Mouse (Mus musculus): ENCODE measurements around the gene Med19. TPM values are rescaled to one million over a fixed set of nuclear protein-coding genes. Genes with fewer than 3 reads are reported as not detected.

Med19 gene
- polyA plus RNA-seq, 1 experiment from 2014 or later: 64.5 TPM

DNA sequence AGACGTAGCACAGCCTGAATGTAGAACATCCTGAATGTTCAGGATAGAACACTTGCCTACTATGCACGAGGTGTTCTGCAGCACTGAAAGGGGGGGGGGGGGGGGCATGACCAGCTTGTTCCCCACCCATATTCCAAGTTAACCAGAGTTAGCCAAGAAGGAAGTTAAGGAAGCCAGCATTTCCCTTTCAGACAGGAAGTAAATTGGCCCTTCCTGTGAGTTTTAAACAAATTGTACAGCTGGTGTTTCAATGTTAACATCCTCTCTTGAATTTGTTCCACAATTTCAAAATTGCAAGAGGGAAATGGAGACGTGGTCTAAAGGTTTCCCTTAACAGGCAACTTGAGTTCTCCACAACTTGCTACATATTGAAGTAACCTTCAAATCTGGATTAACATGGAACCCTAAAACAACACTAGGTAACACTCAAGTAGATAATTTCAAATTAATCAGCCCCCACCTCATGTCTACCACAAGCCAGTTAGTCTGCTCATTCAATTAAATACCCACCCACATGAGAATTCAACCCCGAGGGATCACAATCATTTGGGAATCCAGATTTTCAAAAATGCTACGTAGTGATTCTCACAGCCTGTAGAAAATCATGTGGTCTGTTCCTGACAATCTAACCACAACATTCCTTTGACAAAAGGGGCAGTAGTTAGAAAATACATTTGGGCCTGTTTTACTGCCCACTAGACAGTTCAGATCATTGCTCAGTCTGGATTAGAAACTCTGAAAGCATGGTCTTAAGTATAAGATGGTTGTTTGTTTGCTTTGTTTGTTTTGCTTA is 39.6 kb upstream of the Med19 start:
- 66% methylated on average over 5 of the region's 5 CpGs for WGBS
- no peaks in the 10 kb centered on the region for H3K27me3 ChIP-seq (ENCODE audit: control insufficient read depth, insufficient read depth, low read length)
- no peak overlapping the region for H3K4me3 ChIP-seq (ENCODE audit: low read depth, low read length)
- H3K36me3 ChIP-seq (ENCODE audit: control insufficient read depth, insufficient read depth, low read length): no peaks in the 10 kb centered on the region; the same call in 1 of the 2 replicates
- peaks cover 36% of the 10 kb centered on the region; the same call in 1 of the 2 replicates for H3K4me1 ChIP-seq (ENCODE audit: control insufficient read depth, insufficient read depth, low read length)
- H3K9me3 ChIP-seq (ENCODE audit: control insufficient read depth, low read length): no peaks in the 10 kb centered on the region
- H3K27ac ChIP-seq (ENCODE audit: low read depth, low read length): no peak overlapping the region
- no peak for ATAC-seq (ENCODE audit: low read depth)
- no peak overlapping the region for H3K9ac ChIP-seq (replicated peaks; ENCODE audit: low read depth, low read length)
- no peak overlapping the region for H3K4me2 ChIP-seq (ENCODE audit: low read depth, low read length)

DNA sequence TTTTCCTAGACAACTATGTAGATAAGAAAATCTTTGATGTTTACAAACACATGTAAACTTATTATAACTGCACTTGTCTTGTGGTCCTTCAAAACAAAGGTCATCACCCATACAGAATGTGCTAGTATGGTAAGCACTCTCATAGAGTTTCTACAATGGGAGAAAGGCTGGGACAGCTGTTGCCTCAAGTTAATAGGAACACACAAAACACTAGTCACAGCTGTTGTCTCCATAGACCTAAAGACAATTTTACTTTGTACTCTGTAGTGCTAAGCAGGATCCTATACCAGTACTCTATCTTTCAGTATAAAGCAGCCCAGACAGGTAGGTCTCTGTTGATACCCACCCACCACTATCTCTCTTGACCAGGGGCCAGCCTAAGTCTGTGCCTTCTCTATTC is 37.4 kb upstream of the Med19 start:
- Histone ChIP-seq H3K9ac (replicated peaks; ENCODE audit: low read depth, low read length) (no peak overlapping the region), H3K27ac (ENCODE audit: low read depth, low read length) (no peak overlapping the region), H3K4me1 (ENCODE audit: control insufficient read depth, insufficient read depth, low read length) (peaks cover 26% of the 10 kb centered on the region), H3K36me3 (ENCODE audit: control insufficient read depth, insufficient read depth, low read length) (no peaks in the 10 kb centered on the region; the same call in 1 of the 2 replicates), H3K4me2 (ENCODE audit: low read depth, low read length) (no peak overlapping the region), H3K9me3 (ENCODE audit: control insufficient read depth, low read length) (no peaks in the 10 kb centered on the region), H3K27me3 (ENCODE audit: control insufficient read depth, insufficient read depth, low read length) (no peaks in the 10 kb centered on the region), H3K4me3 (ENCODE audit: low read depth, low read length) (no peak overlapping the region)
- no peak for ATAC-seq (ENCODE audit: low read depth)

DNA sequence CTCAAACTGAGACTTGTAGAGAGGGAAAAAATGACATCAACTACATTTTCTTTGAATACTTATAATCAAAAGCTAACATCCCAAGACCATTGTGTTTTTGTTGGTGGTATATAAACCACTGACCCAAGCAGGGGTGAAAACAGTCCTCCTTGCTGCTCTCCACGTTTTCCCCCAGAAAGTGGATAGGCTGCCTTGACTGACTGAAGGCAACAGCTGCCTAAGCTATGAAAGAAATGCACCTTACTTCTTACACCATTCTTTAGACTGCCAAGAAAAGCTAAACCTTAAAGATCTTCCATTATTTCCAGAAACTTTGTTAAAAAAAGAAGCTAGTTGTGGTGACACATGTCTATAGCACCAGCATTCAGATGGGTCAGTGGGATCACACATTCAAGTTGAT is 32.1 kb upstream of the Med19 start:
- 79% methylated on average over 1 of the region's 1 CpGs for WGBS
- Histone ChIP-seq H3K9ac (replicated peaks; ENCODE audit: low read depth, low read length) (no peak overlapping the region), H3K27ac (ENCODE audit: low read depth, low read length) (no peak overlapping the region), H3K4me1 (ENCODE audit: control insufficient read depth, insufficient read depth, low read length) (peaks cover 17% of the 10 kb centered on the region), H3K27me3 (ENCODE audit: control insufficient read depth, insufficient read depth, low read length) (no peaks in the 10 kb centered on the region), H3K9me3 (ENCODE audit: control insufficient read depth, low read length) (no peaks in the 10 kb centered on the region), H3K4me3 (ENCODE audit: low read depth, low read length) (no peak overlapping the region), H3K4me2 (ENCODE audit: low read depth, low read length) (0 out of 2 replicates have a peak overlapping the region, but pooled peaks have one; percentile 80), H3K36me3 (ENCODE audit: control insufficient read depth, insufficient read depth, low read length) (no peaks in the 10 kb centered on the region)
- ATAC-seq (ENCODE audit: low read depth): no peak

DNA sequence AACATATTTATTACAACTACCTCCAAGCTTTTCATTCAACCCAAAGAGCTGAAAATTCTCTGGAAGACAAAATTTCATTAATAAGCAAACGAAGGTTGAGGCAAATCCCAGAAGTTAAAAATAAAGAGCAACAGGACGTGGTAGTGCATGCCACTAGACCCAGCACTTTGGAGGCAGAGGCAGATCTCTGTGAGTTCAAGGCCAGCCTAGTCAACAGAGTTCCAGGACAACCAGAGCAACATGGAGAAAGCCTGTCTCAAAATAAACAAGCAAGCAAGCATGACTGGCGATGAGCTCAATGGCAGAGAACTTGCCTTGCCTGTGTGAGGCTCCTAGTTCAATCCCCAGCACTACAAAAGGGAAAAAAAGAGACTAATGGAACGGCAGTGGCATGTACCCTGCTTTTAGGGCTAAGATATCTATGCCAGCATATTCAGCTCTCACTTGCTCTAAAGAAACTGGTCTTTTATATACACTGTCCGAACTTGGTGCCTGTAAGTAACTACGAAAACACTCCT is 31.1 kb upstream of the Med19 start:
- WGBS: 90% methylated on average over 6 of the region's 6 CpGs
- no peaks in the 10 kb centered on the region for H3K9me3 ChIP-seq (ENCODE audit: control insufficient read depth, low read length)
- H3K9ac ChIP-seq (replicated peaks; ENCODE audit: low read depth, low read length): no peak overlapping the region
- H3K4me3 ChIP-seq (ENCODE audit: low read depth, low read length): peak overlapping the region; percentile 64
- no peaks in the 10 kb centered on the region for H3K27me3 ChIP-seq (ENCODE audit: control insufficient read depth, insufficient read depth, low read length)
- peak overlapping the region; percentile 80 for H3K4me2 ChIP-seq (ENCODE audit: low read depth, low read length)
- H3K36me3 ChIP-seq (ENCODE audit: control insufficient read depth, insufficient read depth, low read length): no peaks in the 10 kb centered on the region
- no peak overlapping the region for H3K27ac ChIP-seq (ENCODE audit: low read depth, low read length)
- peaks cover 17% of the 10 kb centered on the region for H3K4me1 ChIP-seq (ENCODE audit: control insufficient read depth, insufficient read depth, low read length)
- ATAC-seq (ENCODE audit: low read depth): no peak

DNA sequence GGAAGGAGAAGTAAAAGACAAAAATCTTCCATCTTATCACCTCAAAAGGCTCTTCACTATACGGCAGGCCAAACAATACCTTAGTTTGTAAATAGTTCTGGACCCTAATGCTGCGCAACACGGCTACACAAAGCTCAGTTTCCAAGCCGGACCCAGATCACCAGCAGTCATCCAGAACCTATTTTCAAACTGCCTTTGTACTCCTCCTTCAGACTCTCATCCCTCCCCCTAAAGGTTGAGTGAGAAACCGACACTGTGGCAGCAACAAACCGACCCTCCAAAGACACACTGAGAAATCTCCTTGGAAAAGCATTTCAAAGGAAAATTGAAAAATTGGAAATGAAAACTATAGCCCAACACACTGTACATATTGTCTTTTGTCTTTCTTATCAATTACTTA is 29.8 kb upstream of the Med19 start:
- ATAC-seq (ENCODE audit: low read depth): peak; percentile 56
- Histone ChIP-seq H3K9ac (replicated peaks; ENCODE audit: low read depth, low read length) (peak overlapping the region; percentile 60), H3K27ac (ENCODE audit: low read depth, low read length) (no peak overlapping the region), H3K4me2 (ENCODE audit: low read depth, low read length) (peak overlapping the region; percentile 80), H3K27me3 (ENCODE audit: control insufficient read depth, insufficient read depth, low read length) (no peaks in the 10 kb centered on the region), H3K36me3 (ENCODE audit: control insufficient read depth, insufficient read depth, low read length) (no peaks in the 10 kb centered on the region), H3K4me1 (ENCODE audit: control insufficient read depth, insufficient read depth, low read length) (peaks cover 17% of the 10 kb centered on the region), H3K9me3 (ENCODE audit: control insufficient read depth, low read length) (no peaks in the 10 kb centered on the region), H3K4me3 (ENCODE audit: low read depth, low read length) (peak overlapping the region; percentile 64)
- 20% methylated on average over 6 of the region's 6 CpGs for WGBS

DNA sequence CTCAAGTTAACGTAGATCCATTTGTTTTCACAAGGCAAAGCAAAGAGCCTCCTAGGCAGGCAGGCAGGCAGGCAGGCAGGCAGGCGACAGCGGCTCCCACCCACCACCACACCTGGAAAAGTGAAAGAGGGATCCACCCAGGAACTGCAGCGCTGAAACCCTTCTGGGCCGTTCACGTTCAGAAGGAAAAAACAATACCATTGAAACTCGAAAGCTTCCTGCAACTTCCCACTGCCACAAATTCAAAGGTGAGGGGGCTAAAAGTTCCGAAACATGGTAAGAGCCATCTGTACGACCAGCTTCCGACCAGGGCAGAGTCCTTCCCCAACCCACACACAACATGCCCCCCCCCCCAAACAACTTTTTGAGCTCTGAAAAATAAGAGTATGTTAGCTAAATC is 28.5 kb upstream of the Med19 start:
- ATAC-seq (ENCODE audit: low read depth): no peak
- peak overlapping the region; percentile 16; the same call in 1 of the 2 replicates for H3K27ac ChIP-seq (ENCODE audit: low read depth, low read length)

DNA sequence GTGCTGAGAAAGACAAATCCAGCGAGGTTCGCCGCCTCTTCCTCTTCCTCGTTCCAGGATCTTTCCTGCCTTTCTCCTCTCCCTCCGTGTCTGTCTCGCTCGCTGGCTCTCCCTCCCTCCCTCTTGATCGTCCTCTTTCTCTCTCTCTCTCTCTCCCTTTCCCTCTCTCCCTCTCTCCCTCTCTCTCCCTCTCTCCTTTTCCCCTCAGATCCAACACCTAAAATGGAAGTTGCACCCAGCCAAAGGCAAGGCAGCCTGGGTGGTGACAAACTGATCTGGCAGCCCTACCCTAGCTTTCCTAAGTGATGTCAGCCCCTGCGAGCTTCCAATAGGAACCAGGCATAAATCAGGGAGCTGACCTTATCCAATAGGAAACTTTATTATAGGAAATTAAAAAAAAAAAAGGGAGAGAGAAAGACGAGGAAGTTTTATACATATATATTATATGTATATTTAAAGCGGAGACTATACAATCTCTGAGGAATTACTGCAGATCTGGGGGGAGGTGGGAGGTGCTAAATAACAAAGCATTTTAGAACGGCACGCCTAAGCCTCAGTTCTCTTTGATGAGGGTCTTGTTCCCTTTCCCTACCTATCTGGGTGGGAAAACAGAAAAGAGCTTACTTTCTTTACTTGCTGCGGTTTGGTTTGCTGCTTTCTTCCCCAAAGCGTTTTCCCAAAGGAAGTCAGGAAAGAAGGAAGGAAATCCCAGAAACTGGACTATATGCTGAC is 27.6 kb upstream of the Med19 start, which contains the start of gene Ctnnd1:
Gene Ctnnd1 (minus strand): TSS at position 302 of the 732 bp plus-strand sequence.
- under 1% methylated on average over 15 of the region's 15 CpGs for WGBS

More for the DNA sequence above, 28.5 kb upstream of the Med19 start:
- 0% methylated on average over 10 of the region's 10 CpGs for WGBS
- Histone ChIP-seq H3K4me2 (ENCODE audit: low read depth, low read length) (peak overlapping the region; percentile 80), H3K36me3 (ENCODE audit: control insufficient read depth, insufficient read depth, low read length) (no peaks in the 10 kb centered on the region), H3K9ac (replicated peaks; ENCODE audit: low read depth, low read length) (peak overlapping the region; percentile 69), H3K9me3 (ENCODE audit: control insufficient read depth, low read length) (no peaks in the 10 kb centered on the region), H3K27me3 (ENCODE audit: control insufficient read depth, insufficient read depth, low read length) (no peaks in the 10 kb centered on the region), H3K4me3 (ENCODE audit: low read depth, low read length) (peak overlapping the region; percentile 64), H3K4me1 (ENCODE audit: control insufficient read depth, insufficient read depth, low read length) (peaks cover 17% of the 10 kb centered on the region)

DNA sequence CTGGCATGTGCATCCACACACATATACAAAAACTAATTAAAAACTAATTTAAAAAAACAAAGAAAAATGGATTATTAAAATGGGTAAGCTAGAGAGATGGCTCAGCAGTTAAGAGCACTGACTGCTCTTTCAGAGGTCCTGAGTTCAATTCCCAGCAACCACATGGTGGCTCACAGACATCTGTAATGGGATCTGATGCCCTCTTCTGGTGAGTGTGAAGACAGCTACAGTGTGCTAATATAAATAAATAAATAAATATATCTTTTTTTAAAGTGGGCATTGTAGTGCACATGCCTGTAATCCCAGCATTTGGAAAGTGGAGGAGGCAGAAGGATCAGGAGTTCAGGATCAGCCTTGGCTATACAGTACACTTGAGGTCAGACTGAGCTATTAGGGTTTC is 24.8 kb upstream of the Med19 start:
- no peaks in the 10 kb centered on the region for H3K9me3 ChIP-seq (ENCODE audit: control insufficient read depth, low read length)
- no peak overlapping the region for H3K4me3 ChIP-seq (ENCODE audit: low read depth, low read length)
- H3K27ac ChIP-seq (ENCODE audit: low read depth, low read length): no peak overlapping the region
- H3K36me3 ChIP-seq (ENCODE audit: control insufficient read depth, insufficient read depth, low read length): no peaks in the 10 kb centered on the region
- no peak for ATAC-seq (ENCODE audit: low read depth)
- no peaks in the 10 kb centered on the region for H3K4me1 ChIP-seq (ENCODE audit: control insufficient read depth, insufficient read depth, low read length)
- no peaks in the 10 kb centered on the region for H3K27me3 ChIP-seq (ENCODE audit: control insufficient read depth, insufficient read depth, low read length)
- no peak overlapping the region for H3K4me2 ChIP-seq (ENCODE audit: low read depth, low read length)
- H3K9ac ChIP-seq (replicated peaks; ENCODE audit: low read depth, low read length): no peak overlapping the region

More for the DNA sequence above, 27.6 kb upstream of the Med19 start, which contains the start of gene Ctnnd1:
- Histone ChIP-seq H3K9ac (replicated peaks; ENCODE audit: low read depth, low read length) (peak within 1 kb of the TSS; percentile 69), H3K4me2 (ENCODE audit: low read depth, low read length) (peak within 1 kb of the TSS; percentile 80), H3K27ac (ENCODE audit: low read depth, low read length) (peak within 1 kb of the TSS; percentile 90), H3K4me3 (ENCODE audit: low read depth, low read length) (peak within 1 kb of the TSS; percentile 64), H3K4me1 (ENCODE audit: control insufficient read depth, insufficient read depth, low read length) (peaks cover 17% of the 10 kb centered on the region), H3K27me3 (ENCODE audit: control insufficient read depth, insufficient read depth, low read length) (no peaks in the 10 kb centered on the region), H3K36me3 (ENCODE audit: control insufficient read depth, insufficient read depth, low read length) (no peaks in the 10 kb centered on the region), H3K9me3 (ENCODE audit: control insufficient read depth, low read length) (no peaks in the 10 kb centered on the region)
- ATAC-seq (ENCODE audit: low read depth): peak; percentile 97

DNA sequence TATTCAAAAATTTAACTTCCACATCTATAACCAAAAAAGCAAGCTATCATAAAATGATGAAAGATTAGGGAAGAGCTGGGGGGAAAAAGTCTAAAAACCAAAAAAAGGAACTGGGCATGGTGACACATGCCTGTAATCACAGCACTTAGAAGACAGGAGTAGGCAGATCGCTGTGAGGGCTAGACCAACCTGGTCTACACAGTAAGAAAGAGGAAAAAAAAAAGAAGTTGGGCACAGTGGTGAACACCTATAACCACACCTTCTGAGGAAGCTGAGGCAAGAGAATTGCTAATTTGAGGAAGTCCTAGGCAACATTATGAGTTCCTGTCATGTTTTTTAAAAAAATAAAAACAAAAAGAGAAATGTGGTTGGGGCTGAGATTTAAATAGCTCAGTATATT is 22.3 kb upstream of the Med19 start:
- H3K9me3 ChIP-seq (ENCODE audit: control insufficient read depth, low read length): no peaks in the 10 kb centered on the region
- H3K4me2 ChIP-seq (ENCODE audit: low read depth, low read length): no peak overlapping the region
- WGBS: 77% methylated on average over 1 of the region's 1 CpGs
- H3K4me3 ChIP-seq (ENCODE audit: low read depth, low read length): no peak overlapping the region
- no peaks in the 10 kb centered on the region for H3K4me1 ChIP-seq (ENCODE audit: control insufficient read depth, insufficient read depth, low read length)
- no peaks in the 10 kb centered on the region for H3K27me3 ChIP-seq (ENCODE audit: control insufficient read depth, insufficient read depth, low read length)
- no peaks in the 10 kb centered on the region for H3K36me3 ChIP-seq (ENCODE audit: control insufficient read depth, insufficient read depth, low read length)
- ATAC-seq (ENCODE audit: low read depth): no peak
- H3K27ac ChIP-seq (ENCODE audit: low read depth, low read length): no peak overlapping the region
- H3K9ac ChIP-seq (replicated peaks; ENCODE audit: low read depth, low read length): no peak overlapping the region

All from neural tube, embryonic 14.5 days (tissue).